Mouse (Mus musculus) gastrocnemius, postnatal 36 days (tissue): ENCODE measurements around the gene Gabrb2. TPM values are rescaled to one million over a fixed set of nuclear protein-coding genes. Genes with fewer than 3 reads are reported as not detected.

ENCODE experiments used
- DNase-seq, 2 experiments: peaks; one replicate each; pipeline ENCODE4 v3.0.0; 2022
- intact Hi-C: fragments of 180-260 bp; cut with DNase I; formaldehyde crosslinking; loops from one replicate; pipeline ENCODE4 v1.15.1; 2025
- long read RNA-seq, 2 experiments: library from polyadenylated mRNA; stranded (forward); transcript quantifications; one replicate each; pipeline ENCODE4 v2.0.0; 2021
- total RNA-seq, 2 experiments: library from RNA; stranded (reverse); gene quantifications; 2 replicates each; pipeline ENCODE4 v1.2.3; 2021

The Gabrb2 gene
- total RNA-seq, result under 1 TPM; 0.30 to 0.36 TPM
- long read RNA-seq, experiment 1, result 0 reads
- long read RNA-seq, experiment 2, result 0 reads

DNA sequence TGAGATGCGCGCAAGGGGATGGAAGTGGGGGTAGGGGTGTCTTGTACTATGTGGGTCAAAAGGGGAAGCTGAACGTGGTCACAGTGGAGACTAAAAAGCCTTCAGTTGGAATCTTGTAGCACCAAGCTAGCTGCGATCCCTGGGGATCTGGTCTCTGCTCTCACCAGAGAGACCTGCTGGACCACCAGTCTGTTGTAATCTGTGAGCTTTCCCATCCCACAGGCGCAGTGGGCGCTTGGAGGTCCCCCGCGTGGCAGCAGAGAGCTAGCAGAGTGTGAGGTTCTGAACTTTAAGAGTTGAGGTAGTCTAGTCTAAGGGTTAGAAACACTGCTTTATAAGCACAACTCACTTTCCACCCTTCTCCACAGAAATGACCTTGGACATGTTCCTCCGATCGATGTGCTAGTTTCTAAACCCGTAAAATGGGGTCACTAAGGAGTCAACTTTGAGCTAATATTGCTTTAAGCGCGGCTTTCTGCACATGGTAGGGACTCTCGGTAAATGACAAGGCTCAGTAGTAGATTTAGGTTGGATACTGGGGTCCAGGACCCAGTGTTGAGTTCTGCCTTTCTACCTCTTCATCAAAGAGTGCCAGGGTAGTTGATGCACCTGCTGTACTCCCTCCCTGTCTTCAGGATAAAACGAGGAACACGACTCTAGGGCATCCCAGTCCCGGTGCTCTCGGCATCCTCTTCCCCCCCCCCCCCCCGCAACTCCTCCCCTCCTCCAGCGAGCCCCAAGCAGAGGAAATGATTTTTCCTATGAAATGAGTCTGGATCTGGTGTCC is at the start of gene Gabrb2:
Gabrb2 (plus strand) TSS at position 762 of the 787 bp plus-strand sequence.
- intact Hi-C loops, result no loop called here
- DNase-seq, result no peak

DNA sequence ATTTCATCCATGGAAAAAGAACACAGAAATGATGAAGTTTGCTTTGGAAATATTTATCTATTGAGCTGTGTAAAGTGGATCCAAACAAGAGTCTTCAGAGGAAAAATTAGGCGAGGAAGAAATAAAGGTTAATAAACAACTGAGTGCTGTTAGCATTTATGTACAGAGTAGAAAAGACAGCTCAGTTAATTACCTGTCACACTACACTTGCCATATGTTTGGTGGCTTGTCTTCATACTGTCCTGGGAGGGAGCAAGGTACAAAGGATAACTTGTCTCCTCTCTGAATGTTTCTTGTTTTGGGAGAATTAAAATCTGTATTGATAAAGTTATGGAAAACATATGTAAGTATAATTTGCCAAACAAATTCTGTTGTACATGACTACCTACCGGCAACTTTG is 40.6 kb upstream of the Gabrb2 start:
- DNase-seq, result no peak
- intact Hi-C loops, result no loop called here

DNA sequence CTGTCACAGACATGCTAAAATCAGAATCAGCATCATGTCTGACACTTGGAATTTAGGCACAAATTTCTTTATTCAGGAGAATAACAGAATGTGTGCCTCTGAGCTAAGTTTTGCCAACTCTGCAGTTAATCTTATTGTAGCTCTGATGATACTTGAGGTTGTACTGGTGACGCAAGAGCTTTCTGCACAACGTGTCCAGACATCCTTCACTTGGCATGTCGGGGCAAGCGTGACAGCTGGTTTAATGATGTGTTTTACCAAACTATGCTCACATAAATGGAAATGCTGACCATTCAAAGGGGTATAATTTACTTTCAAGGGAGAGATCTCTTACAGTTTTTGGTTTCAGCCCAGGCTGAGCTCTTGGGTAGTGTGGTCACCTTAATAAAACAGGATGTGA is 33.1 kb upstream of the Gabrb2 start:
- intact Hi-C loops, result no loop called here
- DNase-seq, result no peak

DNA sequence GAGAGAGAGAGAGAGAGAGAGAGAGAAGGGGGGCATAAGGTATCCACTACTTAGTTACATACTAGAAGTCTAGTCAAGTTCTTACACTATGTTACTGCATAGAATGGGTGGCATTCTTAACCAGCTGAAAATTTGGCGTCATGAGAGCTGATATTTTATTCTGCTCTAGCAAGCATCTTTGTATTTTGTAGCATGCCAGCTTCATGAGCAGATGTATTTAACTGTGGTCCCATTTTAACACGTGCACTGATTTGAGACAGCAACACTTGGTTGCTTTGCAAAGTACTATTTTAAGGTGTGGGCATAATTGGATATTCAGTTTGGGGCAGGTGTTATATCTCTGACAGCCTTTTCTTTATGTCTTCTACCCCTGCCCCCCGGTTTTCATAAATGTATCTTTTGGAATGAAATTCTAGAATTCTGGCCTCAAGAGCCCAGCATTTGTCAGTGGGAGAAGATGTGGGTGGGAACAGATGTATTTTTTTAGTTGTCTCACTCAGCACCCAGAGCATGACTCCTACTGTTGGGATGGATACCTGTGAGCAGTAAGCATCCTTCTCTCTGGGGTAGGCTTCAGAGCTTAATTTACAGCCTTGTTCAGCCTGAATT is 28.8 kb upstream of the Gabrb2 start:
- DNase-seq, result no peak
- intact Hi-C loops, result no loop called here

DNA sequence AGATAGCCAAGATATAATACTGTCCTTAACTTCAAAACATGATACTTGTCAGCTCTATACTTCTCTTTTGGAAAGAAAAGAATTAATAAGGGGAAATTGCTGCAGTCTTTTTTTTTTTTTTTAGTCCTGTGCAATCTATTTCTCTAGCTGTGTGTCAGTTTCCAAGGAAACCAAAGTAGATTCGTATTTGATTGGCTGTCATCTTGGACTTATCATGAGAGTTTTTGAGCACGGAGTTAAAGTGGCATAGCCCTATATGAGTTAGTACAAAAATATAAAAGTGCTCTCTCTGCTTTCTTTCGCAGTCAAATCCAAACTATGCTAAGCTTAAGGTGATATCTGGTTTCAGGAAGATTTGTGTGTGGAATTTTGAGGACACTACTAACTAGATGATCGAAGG is 26.1 kb upstream of the Gabrb2 start:
- DNase-seq, result no peak
- intact Hi-C loops, result no loop called here

DNA sequence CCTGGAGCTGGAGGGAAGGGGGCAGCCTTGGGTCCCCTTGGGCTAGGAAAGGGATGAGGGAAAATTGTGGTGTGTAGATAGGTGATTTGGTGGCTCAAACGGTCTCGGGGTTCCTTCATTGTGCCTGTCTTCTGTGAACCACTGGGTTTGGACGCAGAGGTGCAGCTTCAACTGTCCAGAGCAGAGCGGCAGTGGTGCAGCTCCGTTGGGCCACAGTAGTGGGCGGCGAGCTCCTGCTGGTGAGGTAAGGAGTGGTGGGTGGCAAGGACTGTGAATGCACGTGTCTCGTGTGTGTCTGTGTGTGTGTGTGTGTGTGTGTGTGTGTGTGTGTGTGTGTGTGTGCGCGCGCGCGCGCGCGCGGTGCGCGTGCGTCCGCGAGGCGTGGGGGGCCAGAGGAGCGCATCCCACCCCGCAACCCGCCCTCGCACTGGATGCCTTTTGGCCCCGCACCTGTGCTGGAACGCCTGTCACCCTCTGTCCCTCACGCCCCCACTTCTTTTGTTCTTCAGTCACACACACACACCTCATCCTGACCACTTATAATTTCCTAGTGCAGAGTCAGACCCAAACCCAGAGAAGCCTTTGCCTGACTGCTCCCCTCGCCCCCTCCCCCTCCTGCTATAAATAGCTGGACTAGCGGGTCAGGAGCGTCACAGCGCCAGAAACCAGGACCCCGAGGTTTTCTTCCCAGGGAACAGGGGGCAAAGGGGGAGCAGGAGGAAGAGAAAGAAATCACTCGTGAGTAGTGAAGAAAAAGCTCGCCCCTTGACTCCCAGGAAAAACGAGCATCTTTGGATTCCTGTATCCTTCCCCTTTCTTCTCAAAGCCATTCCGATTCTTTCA is 455 bp downstream of the Gabrb2 start:
- intact Hi-C loops, result no loop called here

DNA sequence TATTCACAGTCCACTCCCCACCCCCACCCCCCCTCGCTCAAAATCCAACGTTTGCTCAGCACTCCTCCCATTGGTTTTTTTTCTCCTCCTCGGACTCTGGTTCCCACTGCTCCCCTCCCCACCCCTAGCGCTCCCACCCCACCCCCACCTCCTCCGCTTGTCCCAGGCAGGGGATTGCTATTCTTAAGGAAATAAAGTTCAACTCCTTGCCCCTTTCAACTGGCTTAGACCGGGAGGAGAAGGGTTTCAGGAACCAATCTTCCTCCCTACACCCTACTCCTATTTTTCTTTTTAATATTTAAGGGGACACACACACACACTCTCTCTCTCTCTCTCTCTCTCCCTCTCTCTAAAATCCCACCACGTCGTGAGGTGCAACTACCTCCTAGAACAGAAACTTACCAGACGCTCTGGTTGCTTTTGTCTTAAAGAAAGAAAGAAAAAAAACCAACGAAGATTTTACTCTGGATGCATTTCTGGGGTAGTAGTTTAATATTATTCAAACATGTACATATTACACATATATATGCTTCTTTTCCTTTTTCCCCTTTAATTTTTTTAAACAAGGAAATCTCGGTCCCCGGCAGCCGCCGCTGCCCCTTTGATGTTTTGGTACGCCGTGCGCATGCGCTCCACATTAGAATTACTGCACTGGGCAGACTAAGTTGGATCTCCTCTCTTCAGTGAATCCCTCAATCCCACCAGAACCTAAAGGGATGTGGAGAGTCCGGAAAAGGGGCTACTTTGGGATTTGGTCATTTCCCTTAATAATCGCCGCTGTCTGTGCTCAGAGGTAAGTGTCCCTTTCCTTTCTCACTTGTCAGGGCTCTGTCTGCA is 1.3 kb downstream of the Gabrb2 start:
- intact Hi-C loops, result no loop called here
- no peak for DNase-seq

More for the DNA sequence above, 455 bp downstream of the Gabrb2 start:
- no peak for DNase-seq

DNA sequence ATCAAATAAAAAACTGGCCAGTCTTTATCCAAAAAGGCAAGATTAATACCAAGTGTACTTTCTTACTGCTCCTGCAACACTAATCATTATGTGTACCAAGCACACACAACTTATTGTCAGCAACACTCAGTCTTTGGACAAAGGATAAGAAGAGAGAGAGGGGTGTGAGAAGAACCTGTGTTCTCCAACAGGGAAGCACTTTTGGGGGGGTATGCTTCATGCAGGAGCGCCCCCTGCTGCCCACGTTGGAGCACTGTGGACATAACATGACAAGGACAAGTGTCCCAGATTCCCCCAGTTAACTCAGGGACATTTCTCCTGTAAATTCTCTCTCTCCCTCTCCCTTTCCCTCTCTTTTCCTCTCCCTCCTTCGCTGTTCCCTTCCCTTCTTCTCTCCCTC is 3.7 kb downstream of the Gabrb2 start:
- intact Hi-C loops, result no loop called here
- DNase-seq, result no peak

DNA sequence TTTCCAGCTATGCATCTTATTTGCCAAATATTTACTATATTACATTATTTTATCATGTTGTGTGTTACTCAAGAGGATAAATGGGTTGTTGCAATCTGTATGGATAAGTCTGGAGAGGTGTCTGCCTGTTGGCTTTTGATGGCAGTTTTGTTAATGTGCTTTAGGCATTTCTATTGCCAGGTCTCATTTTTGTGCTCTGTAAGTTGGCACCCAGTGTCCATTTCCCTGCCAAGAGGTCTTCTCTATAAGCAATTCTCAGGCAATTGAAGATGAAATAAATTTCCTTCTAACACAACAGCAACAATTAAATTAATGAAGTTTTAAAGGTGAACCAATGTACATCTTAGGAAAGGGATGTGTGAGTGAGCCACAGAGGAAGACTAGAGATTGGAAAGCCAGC is 11.9 kb downstream of the Gabrb2 start:
- intact Hi-C loops, result no loop called here
- DNase-seq, result no peak

DNA sequence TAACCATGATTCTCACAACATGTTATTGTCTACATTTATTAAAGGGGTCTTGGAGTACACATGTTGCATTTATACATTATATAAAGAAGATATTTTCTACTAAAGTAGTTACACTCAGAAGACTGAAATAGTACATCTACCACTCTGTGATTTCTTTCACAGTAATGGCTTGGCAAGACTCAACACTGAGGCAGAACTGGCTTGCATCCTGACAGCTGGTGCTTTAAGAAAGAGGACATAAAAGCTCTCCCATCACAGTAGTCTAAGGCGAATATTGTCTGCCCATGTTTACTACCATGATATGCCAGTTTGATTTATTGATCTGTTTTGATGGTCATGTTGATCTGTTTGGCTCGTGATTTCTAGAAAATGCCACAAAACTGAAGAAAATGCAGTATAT is 19.4 kb downstream of the Gabrb2 start:
- DNase-seq, result no peak
- intact Hi-C loops, result no loop called here

DNA sequence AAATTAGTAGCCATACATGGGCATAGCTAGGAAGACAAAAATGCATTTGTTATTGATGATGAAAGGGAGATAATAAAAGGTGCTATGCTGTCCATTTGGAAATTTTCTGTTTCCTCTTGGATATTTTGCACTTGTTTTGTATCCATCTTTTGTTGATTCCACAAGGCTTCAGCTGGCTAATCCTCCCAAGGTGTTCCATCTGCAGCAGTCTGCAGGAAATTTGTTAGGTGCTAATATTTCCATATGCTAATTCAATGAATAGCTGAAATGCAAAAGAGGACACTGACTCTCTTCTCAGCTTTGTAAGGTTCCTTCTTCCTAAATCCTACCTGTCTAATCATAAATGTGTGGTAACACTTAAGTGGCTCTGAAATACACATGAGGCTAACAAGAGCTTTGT is 24.1 kb downstream of the Gabrb2 start:
- DNase-seq, result no peak
- intact Hi-C loops, result no loop called here

DNA sequence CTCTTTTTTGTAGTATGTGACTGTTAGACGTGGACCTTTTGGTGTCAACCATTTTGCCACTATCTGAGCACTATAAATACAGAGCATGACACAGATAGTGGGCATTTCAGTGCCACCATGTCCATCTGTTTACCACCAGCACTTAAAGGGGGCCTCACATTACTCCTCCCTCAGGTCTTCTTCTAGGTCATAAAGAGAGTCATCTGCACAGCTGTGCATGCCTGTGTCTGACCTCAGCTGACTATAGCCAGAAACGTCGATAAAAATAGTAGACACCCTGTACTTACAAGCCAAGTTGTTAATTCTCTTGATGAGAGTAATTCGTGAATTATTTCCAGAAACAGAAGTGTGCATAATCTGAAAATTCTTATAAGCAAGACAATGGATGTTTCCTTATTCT is 29.4 kb downstream of the Gabrb2 start:
- no peak for DNase-seq
- intact Hi-C loops, result no loop called here

DNA sequence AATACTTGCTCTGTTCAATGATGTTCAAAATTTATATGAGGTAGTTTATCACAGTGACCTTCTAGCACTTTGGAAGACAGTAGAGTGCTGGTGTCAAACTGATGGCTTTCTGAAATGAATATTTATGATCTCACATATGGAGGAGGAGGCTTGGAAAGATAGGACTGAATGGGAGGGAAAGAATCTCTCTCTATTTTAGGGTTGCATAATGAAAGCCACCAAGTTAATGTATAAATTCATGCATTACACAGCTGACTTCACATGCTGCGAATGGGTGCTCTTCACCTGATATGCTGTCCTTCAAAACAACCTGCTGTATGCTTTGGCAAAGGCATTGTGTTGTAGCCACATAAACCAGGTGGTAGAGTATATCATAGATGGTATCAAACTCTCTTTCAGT is 44.6 kb downstream of the Gabrb2 start:
- intact Hi-C loops, result no loop called here
- no peak for DNase-seq

DNA sequence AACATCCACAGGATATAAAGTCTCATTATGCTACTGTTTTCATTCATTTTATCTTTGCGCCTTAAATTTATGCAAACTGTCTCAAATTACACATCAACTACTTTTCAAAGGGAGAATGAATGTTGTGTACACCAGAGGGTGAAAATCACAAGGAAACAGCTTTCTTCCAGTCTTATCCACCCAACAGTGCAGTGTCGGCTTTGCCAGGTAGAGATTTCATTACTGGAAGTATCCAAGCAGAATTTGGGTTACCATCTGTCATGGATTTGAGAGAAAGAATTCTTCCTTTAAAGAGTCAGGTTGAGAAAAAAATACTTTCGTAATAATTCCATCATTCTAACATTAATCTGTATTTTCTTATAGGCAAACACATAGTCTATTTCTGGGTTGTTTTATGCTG is 48.8 kb downstream of the Gabrb2 start:
- intact Hi-C loops, result no loop called here
- no peak for DNase-seq

DNA sequence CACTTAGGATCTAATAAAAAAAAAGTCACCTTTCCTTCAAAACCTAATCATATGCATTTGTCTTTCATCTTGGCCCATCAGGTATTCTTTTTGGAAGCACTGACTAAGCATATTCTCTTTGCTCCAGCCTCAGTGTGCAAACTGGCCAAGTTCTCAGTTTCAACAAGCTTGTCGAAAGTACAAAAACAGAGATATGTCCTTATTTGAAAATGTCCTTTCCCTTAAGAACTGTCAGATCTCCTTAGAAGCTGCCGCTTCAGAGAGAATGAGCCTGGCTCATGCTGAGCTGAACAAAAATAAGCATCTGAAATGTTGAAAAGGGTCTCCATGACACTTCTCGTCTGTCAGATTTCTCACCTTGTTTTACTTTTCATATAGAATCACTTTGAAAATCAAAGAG is 55.0 kb downstream of the Gabrb2 start:
- no peak for DNase-seq
- intact Hi-C loops, result no loop called here

DNA sequence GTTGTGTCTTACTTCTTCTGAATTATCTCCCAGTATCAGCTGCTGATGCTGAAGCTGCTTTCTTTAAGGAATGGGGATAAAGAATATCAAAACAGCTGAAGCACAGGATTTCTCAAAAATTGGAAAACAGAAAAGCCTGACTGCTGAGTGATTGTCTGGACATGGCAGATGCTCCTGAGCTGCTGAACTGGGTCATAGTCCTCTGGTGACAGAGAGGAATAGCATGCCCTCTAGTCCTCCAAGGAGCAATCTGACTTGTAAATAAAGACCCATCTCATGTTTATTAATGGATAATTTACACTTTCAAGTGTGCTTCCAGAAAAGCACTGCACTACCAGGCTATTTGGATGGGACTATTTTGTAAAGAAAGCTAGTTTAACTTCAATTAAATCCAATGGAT is 68.1 kb downstream of the Gabrb2 start:
- DNase-seq, result no peak
- intact Hi-C loops, result no loop called here

DNA sequence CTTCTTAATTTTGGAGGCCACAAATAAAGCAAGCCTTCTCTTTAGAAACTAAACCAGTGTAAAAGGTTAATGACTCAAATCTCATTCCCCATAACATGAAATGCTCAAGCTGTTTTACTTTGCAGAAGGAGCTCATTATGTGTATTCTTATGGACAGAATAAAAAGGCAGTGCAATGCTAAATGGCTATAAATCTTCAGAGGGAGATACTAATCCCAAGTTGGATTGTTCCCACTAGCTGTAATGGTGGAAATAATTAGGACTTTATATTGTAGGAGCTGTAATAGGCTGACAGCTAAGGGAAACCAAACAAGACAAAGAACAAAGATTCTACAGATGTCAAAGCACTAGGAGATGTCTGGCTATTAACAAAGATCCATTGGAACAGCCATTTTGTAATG is 81.6 kb downstream of the Gabrb2 start:
- no peak for DNase-seq
- intact Hi-C loops, result no loop called here

DNA sequence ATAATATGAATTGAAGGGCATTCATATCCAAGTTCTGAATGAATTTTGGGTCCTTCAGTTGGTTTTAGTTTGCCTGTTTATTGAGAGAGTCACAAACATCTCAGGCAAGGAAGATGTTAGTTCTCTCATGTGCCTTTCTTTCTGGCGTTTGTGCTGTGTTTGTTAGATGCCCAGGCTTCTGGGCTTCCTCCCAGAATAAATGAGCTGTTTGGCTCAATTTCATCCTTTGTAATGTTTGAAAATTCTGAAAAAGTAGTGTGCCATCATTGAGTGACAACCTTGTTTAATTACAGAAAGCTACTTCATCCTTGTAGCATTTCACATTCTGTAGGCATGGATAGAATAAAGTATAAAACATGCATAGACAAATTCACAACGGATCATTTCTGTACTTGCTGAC is 85.9 kb downstream of the Gabrb2 start:
- DNase-seq, result no peak
- intact Hi-C loops, result no loop called here

DNA sequence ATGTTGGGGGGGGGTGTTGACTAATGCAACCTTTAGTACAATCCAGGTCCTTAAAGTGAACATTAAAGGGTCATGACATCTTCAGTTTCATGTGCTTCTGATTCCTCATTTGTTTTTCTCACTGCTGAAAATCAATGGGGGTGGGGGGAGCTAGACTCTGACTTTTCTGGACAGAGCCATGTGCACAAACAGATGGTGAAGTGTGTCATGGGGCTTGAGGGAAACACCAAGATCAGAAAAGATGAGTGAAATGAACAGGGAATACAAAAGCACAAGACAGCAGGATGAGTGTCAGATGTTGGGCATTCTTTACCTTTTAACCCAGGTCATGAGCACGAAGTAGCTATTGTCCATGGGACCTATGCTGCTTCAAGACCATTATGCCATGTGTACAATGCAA is 86.4 kb downstream of the Gabrb2 start:
- no peak for DNase-seq
- intact Hi-C loops, result no loop called here

DNA sequence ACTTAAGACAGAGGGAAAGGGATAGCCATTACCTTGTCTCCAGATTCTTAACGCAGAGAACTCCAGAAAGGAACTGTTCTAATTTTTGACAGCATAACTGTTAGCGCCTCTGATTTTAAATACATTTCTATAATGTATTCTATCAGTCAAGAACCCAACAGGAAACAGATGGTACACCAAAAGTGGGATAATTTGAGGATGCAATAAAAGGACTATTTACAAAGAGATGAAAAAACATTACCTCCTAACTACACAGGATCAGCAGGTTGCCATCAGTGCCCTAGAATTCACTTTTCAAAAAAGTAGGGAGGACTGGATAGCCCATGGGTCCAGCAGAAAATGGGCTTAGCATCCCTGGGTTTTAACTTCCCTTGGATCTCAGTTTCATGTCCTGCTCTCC is 102.4 kb downstream of the Gabrb2 start:
- DNase-seq, result no peak

More for the DNA sequence above, 102.4 kb downstream of the Gabrb2 start:
- intact Hi-C loops, result no loop called here
